Mouse (Mus musculus): ENCODE data around the gene Tigit.

Tigit gene

GRCm38 (mm10) chr16:43663978-43664579, at the start of gene Tigit:
TSS of gene Tigit (minus strand) at chr16:43664146.
- no peak for DNase-seq (ENCODE audit: low spot score in 2 of 2)

DNA sequence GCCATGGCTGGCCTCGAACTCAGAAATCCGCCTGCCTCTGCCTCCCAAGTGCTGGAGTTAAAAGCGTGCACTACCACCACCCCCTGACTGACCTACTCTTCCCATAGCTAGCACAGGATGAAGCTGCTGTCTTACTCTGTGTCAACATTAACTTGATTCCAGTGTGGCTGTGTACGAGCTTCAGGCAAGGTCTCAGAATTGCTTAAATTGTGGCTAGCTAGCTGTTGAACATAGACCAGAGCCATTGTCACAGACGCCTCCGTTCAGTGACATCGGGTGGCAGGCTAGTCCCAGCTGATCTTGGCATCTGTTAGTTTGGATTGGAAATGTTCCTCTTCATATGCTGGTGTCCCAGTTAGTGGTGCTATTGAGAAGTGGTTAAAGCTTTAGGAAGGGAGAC, 47.4 kb upstream of the Tigit start:
- DNase-seq (ENCODE audit: low spot score in 2 of 2) = no peak

DNA sequence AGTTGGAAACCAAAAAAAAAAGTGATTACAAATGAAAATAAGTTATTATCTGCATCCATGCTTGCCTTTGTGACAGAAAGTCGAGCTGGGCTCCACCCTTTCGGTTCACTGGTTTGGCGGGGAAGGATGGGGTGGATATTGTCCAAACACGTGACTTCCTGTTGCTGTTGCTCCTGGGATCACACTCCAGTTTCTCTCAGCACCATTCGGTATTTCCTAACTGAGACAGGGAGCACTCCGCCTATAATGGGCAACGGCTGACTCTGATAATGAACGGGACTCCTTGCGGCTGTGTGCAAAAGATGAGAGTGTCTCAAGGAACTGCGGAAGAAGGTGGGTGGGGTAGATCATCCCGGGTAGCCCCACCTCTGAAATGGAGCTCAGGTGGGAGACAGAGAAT, 46.7 kb upstream of the Tigit start:
- DNase-seq (ENCODE audit: low spot score in 2 of 2) = no peak

- no peak for DNase-seq (ENCODE audit: low spot score in 2 of 2)
These were observed 46.2 kb upstream of the Tigit start for GRCm38 (mm10) chr16:43710134-43710475.

GRCm38 (mm10) chr16:43709432-43710133, 45.6 kb upstream of the Tigit start:
- no peak for DNase-seq (ENCODE audit: low spot score in 2 of 2)

- no peak for DNase-seq (ENCODE audit: low spot score in 2 of 2)
These were observed 45.1 kb upstream of the Tigit start for GRCm38 (mm10) chr16:43709062-43709413.

DNA sequence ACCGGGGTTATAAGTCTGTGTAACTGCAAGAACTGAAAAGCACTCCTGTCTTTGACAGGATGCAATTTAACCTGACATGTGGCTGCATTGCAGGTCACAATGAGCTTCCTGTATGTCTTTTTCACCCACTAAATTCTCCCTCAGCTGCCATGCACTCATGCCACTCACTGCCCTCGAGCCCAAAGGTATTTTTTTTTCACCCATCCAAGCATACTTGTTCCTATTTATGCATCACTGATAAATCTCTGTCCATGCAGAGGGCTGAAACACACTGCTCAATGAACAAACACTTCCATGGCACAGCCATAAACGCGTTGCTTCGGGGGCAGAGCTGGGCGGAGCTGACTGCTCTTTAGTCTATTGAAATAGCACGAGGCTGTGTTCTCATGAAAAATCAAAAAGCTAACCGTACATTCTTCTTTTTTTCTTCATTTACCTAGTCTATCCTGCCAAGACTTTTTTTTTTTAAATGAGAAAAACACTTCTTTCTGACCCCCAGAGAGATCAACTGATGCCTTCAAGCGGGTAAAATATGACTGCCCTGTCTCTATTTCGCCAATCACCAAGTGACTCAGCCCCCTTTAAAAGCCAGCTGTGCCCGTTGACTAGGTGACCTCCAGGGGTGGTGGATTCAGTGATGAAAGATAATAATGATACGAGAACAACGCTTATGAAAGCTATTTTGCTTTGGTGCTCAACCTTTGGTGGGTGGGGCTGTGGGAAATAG, 44.6 kb upstream of the Tigit start:
- DNase-seq (ENCODE audit: low spot score in 2 of 2) = no peak

DNA sequence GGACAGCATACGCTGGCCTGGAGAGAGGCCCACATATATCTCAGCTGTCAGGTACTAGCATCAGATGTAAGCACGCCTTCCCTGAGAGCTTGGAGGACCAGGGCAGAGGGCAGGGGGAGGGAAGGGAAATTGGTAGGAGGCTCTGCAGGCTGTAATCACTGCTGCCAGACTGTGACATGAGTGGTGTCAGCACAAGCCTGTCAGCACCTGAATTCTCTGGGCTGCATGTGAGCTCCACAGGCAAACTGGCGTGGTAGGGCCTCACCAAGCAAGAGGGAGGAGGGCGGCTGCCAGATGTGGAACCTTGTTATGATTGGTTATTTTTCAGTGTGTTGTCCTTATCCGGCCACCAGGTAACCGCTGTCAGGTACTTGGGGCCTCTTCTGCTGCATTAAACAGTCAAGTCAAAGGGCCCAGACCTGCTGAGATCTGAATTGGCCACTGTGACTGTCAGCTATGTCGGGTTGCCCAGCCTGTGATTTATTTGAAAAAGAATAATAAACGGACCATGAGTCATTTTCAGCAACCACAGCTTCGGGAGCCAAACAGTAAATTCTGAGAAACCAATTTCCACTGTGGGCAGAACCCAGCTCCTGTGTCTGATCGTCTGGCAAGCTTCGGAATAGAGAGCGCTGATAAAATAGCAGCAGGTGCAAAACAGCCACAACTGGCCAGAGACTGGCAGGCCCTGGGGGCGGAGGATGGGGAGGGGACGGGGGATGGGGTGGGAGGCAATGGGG, 38.0 kb upstream of the Tigit start:
- DNase-seq (ENCODE audit: low spot score in 2 of 2) = no peak

GRCm38 (mm10) chr16:43700575-43700974, 36.6 kb upstream of the Tigit start:
- no peak for DNase-seq (ENCODE audit: low spot score in 2 of 2)

- DNase-seq (ENCODE audit: low spot score in 2 of 2) = no peak
These were observed 35.0 kb upstream of the Tigit start for GRCm38 (mm10) chr16:43698735-43699649.

DNA sequence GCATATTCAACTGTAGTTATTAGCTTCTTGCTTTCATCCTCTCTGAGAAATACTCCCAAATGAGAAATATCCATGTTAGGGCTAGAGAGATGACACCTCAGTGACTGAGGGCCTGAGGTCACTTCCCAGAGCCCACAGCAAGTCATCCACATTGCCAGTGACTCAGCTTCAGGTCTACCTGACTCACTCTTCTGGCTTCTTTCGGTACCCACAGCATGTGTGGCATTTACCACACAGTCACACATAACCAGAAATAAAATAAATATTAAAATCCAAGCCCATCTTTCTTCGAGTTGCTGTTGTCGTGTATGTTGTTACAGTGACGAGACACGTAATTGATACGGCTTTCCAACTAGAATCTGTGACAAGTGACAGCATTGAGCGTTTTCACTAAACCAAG, 33.8 kb upstream of the Tigit start:
- no peak for DNase-seq (ENCODE audit: low spot score in 2 of 2)

- no peak for DNase-seq (ENCODE audit: low spot score in 2 of 2)
These were observed 31.9 kb upstream of the Tigit start for GRCm38 (mm10) chr16:43695852-43696251.

GRCm38 (mm10) chr16:43694104-43694503, 30.2 kb upstream of the Tigit start:
- no peak for DNase-seq (ENCODE audit: low spot score in 2 of 2)

- DNase-seq (ENCODE audit: low spot score in 2 of 2) = no peak
These were observed 28.7 kb upstream of the Tigit start for GRCm38 (mm10) chr16:43692611-43693010.

DNA sequence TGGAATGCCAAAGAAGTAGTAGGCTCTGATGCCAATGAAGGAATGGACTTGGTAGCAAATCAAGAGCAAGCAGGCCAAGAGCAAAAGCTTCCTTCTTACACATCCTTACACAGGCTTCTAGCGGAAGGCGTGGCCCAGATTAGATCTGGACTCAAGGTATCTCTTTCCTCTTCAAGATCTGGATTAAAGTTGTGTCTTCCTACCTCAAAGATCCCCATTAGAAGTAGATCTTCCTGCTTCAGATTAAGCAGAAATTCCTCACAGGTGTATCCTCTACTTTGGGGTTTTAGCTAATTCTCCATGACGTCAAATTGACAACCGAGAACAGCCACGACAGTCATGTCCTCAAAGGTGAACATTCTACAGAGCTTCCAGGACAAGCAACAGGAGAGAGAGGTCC, 27.8 kb upstream of the Tigit start:
- DNase-seq (ENCODE audit: low spot score in 2 of 2) = no peak

- DNase-seq (ENCODE audit: low spot score in 2 of 2) = no peak
These were observed 27.0 kb upstream of the Tigit start for GRCm38 (mm10) chr16:43690912-43691311.

DNA sequence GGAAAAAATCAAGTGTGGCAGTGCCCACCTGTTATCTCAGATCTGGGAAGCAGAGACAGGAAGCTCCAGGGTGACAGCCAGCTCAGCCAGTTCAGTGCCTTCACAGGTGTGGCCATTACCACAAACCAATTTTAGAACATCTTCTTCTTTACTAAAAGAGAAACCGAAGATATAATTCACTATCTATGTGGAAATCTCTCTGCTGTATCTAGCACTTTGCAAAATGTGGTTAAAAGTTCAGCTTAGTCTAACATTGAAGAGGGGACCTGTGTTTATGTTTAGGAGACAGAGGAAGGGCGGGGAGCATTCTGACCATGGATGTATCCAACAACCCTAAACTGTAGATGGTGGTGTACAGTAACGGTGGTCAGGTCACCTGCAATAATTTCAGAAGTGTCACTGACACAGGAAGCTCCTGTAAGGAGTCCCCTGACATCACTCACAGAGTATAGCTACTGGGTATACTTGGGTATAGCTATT, 26.3 kb upstream of the Tigit start:
- no peak for DNase-seq (ENCODE audit: low spot score in 2 of 2)

GRCm38 (mm10) chr16:43687968-43688367, 24.0 kb upstream of the Tigit start:
- no peak for DNase-seq (ENCODE audit: low spot score in 2 of 2)

- no peak for DNase-seq (ENCODE audit: low spot score in 2 of 2)
These were observed 10.5 kb upstream of the Tigit start for GRCm38 (mm10) chr16:43674400-43674799.

DNA sequence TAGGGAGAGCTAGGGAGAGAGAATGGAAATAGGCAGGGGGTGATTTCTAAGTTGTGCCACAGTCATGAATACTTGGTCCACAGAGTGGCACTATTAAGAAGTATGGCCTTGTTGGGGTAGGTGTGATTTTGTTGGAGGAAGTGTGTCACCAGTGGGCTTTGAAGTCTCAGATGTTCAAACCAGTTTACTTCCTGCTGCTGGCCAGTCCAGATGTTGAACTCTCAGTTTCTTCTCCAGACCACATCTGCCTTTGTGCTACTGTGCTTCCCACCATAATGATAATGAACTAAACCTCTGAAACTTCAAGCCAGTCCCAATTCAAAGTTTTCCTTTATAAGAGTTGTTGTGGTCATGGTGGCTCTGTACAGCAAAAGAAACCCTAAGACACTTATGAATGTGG, 8.8 kb upstream of the Tigit start:
- DNase-seq (ENCODE audit: low spot score in 2 of 2) = no peak

GRCm38 (mm10) chr16:43671972-43672371, 8.0 kb upstream of the Tigit start:
- no peak for DNase-seq (ENCODE audit: low spot score in 2 of 2)

All from frontal cortex, postnatal 10 days (tissue).